ENCODE assay signal across 8 mouse cellular contexts in the genomic region with DNA sequence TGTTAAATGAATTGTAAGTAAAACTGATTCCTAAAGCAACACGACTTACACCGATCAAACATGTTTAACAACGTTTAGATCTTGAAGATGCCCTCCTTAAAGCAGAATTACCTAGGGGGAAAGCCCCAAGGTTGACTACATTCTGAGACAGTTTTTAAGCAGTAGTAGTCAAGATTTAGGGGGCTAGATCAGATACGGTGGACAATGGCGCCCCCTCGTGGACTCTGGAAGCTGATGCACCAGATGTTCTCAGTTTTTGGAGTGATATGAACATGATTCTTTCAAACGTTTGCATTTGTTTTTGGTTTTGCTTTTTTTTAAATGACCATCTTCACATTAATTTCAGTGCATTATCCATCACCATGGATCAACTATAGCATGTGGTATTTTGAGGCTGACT. TPM values are rescaled to one million over a fixed set of nuclear protein-coding genes. Genes with fewer than 3 reads are reported as not detected.
A peak's percentile ranks its signal among the peaks of the same experiment; 100 is the strongest.
DNase-seq lines count a peak whose midpoint lies in the region; ATAC-seq lines count a peak whose summit lies in the region.

No protein-coding gene starts in this region.

- 0 out of 2 replicates have a peak, but pooled peaks cover 1% of the 10 kb centered on the region for H3K4me1 ChIP-seq in lung, embryonic 16.5 days (replicated peaks; ENCODE audit: control insufficient read depth, insufficient read depth, low read length)

- H3K4me2 ChIP-seq in lung, embryonic 16.5 days (ENCODE audit: low read depth, low read length): no peak overlapping the region

- no peak overlapping the region for H3K9ac ChIP-seq in lung, embryonic 16.5 days (ENCODE audit: low read length)

- H3K27ac ChIP-seq in lung, embryonic 16.5 days (ENCODE audit: low read length): no peak overlapping the region

- H3K9me3 ChIP-seq in lung, embryonic 16.5 days (ENCODE audit: control insufficient read depth, low read length): 0 out of 2 replicates have a peak, but pooled peaks cover 2% of the 10 kb centered on the region

- H3K36me3 ChIP-seq in lung, embryonic 16.5 days (ENCODE audit: control insufficient read depth, insufficient read depth, low read length): no peaks in the 10 kb centered on the region

- WGBS in lung, embryonic 16.5 days: 12% methylated on average over 7 of the region's 7 CpGs

- H3K4me3 ChIP-seq in lung, embryonic 16.5 days (ENCODE audit: low read length): no peak overlapping the region

- peaks cover 3% of the 10 kb centered on the region; the same call in 1 of the 2 replicates for H3K27me3 ChIP-seq in lung, embryonic 16.5 days (ENCODE audit: control insufficient read depth, insufficient read depth, low read depth, low read length)

- peak; percentile 41; the same call in 1 of the 2 replicates for ATAC-seq in lung, embryonic 16.5 days (ENCODE audit: low read depth)

- DNase-seq in A20 (ENCODE audit: low read depth, low spot score): peak; percentile 76
- peak; percentile 75 for DNase-seq in MN1 (ENCODE audit: low spot score)
- peak; percentile 30 for DNase-seq in cerebellum, adult 11-12 months
- peak; percentile 33 to 53 for DNase-seq in frontal cortex, postnatal 10 days (ENCODE audit: low spot score in 2 of 2)
- peak; percentile 66 to 88 for DNase-seq in kidney, postnatal 36 days
- peak; percentile 63 for DNase-seq in retina, postnatal 7 days (ENCODE audit: low read depth, low spot score)
- DNase-seq in thymus, postnatal 4 days: peak; percentile 87

RNA-seq across cellular contexts. Expression of a gene that starts 24.8 kb away (rescaled TPM):
- 6.0 and 6.3 TPM in 2 replicates for polyA plus RNA-seq in lung, embryonic 16.5 days (2015; fragmentation: Nextera tagmentation; extraction: Ambion mirVana)

RNA-seq across cellular contexts. Expression of a gene that starts 51.8 kb away (rescaled TPM):
- 30.1 and 34.4 TPM in 2 replicates for polyA plus RNA-seq in lung, embryonic 16.5 days (2015; fragmentation: Nextera tagmentation; extraction: Ambion mirVana)

RNA-seq across cellular contexts. Expression of a gene that starts 58.0 kb away (rescaled TPM):
- polyA plus RNA-seq in lung, embryonic 16.5 days (2015; fragmentation: Nextera tagmentation; extraction: Ambion mirVana): 24.8 and 29.1 TPM in 2 replicates

Comparison
In these comparisons a context has a peak if more than half of its experiments do, and no peak if none do; other contexts are left out.
1. DNase-seq: peak in every context shown above with its lines; median percentile 87 in thymus, postnatal 4 days; 77 in kidney, postnatal 36 days; 76 in A20; 75 in MN1; 63 in retina, postnatal 7 days; 43 in frontal cortex, postnatal 10 days; 30 in cerebellum, adult 11-12 months.